Mouse (Mus musculus): ENCODE measurements around the gene Tfeb. TPM values are rescaled to one million over a fixed set of nuclear protein-coding genes. Genes with fewer than 3 reads are reported as not detected.

Tfeb gene
- polyA plus RNA-seq, 1 experiment from 2014 or later = 9.3 TPM

DNA sequence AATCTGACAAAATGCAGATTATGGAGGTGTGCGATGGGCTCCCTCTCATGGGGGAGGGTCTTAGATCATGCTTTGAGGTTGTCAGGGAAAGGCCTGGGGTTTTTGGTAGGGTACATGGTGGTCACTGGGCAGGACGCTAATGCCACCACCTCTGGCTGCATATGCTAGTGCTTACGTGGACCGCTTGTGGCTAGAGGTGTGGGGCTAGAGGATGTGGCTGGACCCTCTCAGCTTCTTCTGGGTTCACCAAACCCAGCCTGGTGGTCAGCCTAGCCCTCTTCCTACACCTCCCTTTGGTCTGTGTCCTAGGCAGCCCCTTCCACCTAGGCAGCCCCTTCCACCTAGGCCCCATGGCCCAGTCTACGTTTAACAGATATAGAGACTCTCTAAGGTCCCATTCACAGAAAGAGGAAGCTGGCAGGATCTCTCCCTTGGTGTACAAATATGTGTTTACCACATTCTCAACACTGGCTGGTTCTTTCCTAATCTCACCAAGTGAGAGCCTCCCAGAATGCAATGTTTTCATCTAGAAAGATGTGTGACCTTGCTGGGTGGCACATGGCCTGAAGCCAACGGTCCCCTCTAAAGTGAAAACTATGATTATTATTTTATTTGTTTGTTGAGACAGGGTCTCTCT is 29.7 kb downstream of the Tfeb start:
- H3K9ac ChIP-seq = no peak overlapping the region
- no peak for ATAC-seq (ENCODE audit: insufficient read depth)
- peaks cover 13% of the 10 kb centered on the region for H3K4me1 ChIP-seq (ENCODE audit: insufficient read depth)
- H3K9me3 ChIP-seq (ENCODE audit: low read depth, low read length) = no peaks in the 10 kb centered on the region
- H3K36me3 ChIP-seq (ENCODE audit: insufficient read depth) = no peaks in the 10 kb centered on the region
- 81% methylated on average over 6 of the region's 6 CpGs for WGBS
- no peak overlapping the region for H3K4me3 ChIP-seq (ENCODE audit: low read depth, low read length)
- no peak for DNase-seq
- H3K4me2 ChIP-seq = no peak overlapping the region
- H3K27me3 ChIP-seq (ENCODE audit: insufficient read depth, low read length) = no peaks in the 10 kb centered on the region
- H3K27ac ChIP-seq (ENCODE audit: low read depth) = no peak overlapping the region
- no peak for TF ChIP-seq CTCF (IDR thresholded peaks at IDR 0.05; ENCODE audit: low read depth)

- H3K36me3 ChIP-seq (ENCODE audit: insufficient read depth) = no peaks in the 10 kb centered on the region
- ATAC-seq (ENCODE audit: insufficient read depth) = no peak
- H3K27me3 ChIP-seq (ENCODE audit: insufficient read depth, low read length) = no peaks in the 10 kb centered on the region
- no peak overlapping the region for H3K27ac ChIP-seq (ENCODE audit: low read depth)
- TF ChIP-seq CTCF (IDR thresholded peaks at IDR 0.05; ENCODE audit: low read depth) = no peak
- H3K9me3 ChIP-seq (ENCODE audit: low read depth, low read length) = 0 out of 2 replicates have a peak, but pooled peaks cover 1% of the 10 kb centered on the region
- H3K4me2 ChIP-seq = no peak overlapping the region
- no peak overlapping the region for H3K9ac ChIP-seq
- peaks cover 13% of the 10 kb centered on the region for H3K4me1 ChIP-seq (ENCODE audit: insufficient read depth)
- DNase-seq = no peak
- 71% methylated on average over 2 of the region's 2 CpGs for WGBS
- no peak overlapping the region for H3K4me3 ChIP-seq (ENCODE audit: low read depth, low read length)
These were observed 30.2 kb downstream of the Tfeb start for GRCm38 (mm10) chr17:47767081-47767455.

GRCm38 (mm10) chr17:47767456-47768141 is 30.8 kb downstream of the Tfeb start:
- ATAC-seq (ENCODE audit: insufficient read depth) = no peak
- no peak overlapping the region for H3K4me2 ChIP-seq
- no peak overlapping the region for H3K9ac ChIP-seq
- DNase-seq = no peak
- no peaks in the 10 kb centered on the region for H3K36me3 ChIP-seq (ENCODE audit: insufficient read depth)
- H3K4me1 ChIP-seq (ENCODE audit: insufficient read depth) = peaks cover 11% of the 10 kb centered on the region
- no peaks in the 10 kb centered on the region for H3K27me3 ChIP-seq (ENCODE audit: insufficient read depth, low read length)
- 38% methylated on average over 16 of the region's 17 CpGs for WGBS
- no peak for TF ChIP-seq CTCF (IDR thresholded peaks at IDR 0.05; ENCODE audit: low read depth)
- H3K27ac ChIP-seq (ENCODE audit: low read depth) = no peak overlapping the region
- H3K9me3 ChIP-seq (ENCODE audit: low read depth, low read length) = peaks cover 6% of the 10 kb centered on the region; the same call in 1 of the 2 replicates
- no peak overlapping the region for H3K4me3 ChIP-seq (ENCODE audit: low read depth, low read length)

DNA sequence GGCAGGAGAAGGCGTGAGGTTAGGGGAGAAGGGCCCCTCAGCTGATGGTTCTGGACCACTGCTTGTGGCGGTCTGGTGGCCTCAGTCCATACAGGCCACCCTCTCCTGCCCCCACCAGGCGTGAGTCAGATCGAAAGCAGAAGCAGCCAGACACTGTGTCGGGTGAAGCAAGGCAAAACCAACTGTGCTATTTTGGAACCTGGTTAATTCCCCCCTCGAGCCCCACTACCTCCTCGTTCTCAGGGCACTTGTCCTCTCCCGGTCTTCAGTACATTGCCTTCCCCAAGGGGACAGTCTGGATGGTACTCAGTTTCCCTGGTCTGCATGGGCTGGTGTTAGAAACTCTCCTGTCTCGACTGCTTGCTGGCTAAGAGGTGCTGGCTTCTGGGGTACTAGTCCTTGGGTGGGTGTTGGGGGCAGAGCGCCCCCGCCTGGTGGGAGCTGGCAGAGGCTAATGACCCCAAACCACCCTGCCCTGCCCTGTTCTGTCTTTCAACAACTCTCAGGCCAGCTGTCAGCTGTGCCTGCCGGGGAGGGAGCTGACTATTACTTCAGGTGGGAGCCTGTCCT is 32.0 kb downstream of the Tfeb start:
- peaks cover 6% of the 10 kb centered on the region; the same call in 1 of the 2 replicates for H3K9me3 ChIP-seq (ENCODE audit: low read depth, low read length)
- TF ChIP-seq CTCF (IDR thresholded peaks at IDR 0.05; ENCODE audit: low read depth) = peak; percentile 27; the same call in 1 of the 2 replicates
- DNase-seq (no peak), ATAC-seq (ENCODE audit: insufficient read depth) (no peak; the same call in 1 of the 2 replicates)
- no peaks in the 10 kb centered on the region for H3K4me1 ChIP-seq (ENCODE audit: insufficient read depth)
- H3K9ac ChIP-seq = no peak overlapping the region
- H3K4me3 ChIP-seq (ENCODE audit: low read depth, low read length) = no peak overlapping the region
- H3K27me3 ChIP-seq (ENCODE audit: insufficient read depth, low read length) = no peaks in the 10 kb centered on the region
- no peak overlapping the region for H3K27ac ChIP-seq (ENCODE audit: low read depth)
- 39% methylated on average over 12 of the region's 12 CpGs for WGBS
- no peaks in the 10 kb centered on the region for H3K36me3 ChIP-seq (ENCODE audit: insufficient read depth)
- H3K4me2 ChIP-seq = no peak overlapping the region

DNA sequence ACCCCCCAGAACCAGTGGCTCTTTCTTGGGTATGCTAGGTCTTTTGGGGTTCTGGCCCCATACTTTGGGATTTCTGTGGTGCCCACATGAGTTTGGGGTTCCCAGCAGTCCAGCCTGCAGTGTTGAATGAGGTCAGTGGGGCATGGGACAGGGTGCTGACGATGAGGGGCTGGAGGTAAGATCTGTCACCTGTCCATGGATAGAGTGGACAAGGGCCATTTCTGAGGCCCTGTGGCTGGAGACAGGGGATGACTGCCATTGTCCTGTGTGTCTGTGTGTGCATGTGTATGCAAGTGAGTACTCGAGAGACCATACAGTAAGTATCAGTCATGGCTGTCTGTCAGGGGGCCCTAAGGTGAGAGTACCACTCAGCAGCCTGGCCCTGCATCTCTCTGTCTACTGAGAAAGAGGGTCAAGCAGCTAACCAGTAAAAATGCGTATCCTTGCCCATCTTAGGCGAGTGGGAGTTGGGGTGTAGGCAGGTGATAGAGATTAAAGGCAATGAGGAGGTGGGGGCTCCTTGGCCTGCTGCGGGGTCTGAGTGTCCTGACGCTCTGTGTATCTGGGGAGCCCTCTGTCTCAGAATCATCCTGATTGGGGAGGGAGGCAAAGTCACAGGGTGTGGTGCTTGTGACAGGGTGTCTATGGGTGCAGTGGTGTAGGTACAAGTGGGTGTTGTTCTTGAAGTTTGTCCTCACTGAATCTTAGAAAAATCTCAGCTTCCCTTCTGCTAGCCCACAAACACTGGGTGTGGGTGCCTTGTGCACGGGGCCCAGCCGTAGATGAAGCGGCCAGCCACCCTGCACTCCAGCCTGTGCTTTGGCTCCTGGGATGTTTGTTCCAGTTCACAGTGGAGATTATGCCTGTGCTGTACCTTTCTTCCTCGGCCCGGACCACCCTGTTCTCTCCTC is 32.8 kb downstream of the Tfeb start:
- peaks cover 6% of the 10 kb centered on the region; the same call in 1 of the 2 replicates for H3K9me3 ChIP-seq (ENCODE audit: low read depth, low read length)
- no peak overlapping the region for H3K27ac ChIP-seq (ENCODE audit: low read depth)
- no peak overlapping the region for H3K9ac ChIP-seq
- no peaks in the 10 kb centered on the region for H3K27me3 ChIP-seq (ENCODE audit: insufficient read depth, low read length)
- DNase-seq = no peak
- no peaks in the 10 kb centered on the region for H3K36me3 ChIP-seq (ENCODE audit: insufficient read depth)
- no peak for TF ChIP-seq CTCF (IDR thresholded peaks at IDR 0.05; ENCODE audit: low read depth)
- WGBS = 68% methylated on average over 11 of the region's 11 CpGs
- H3K4me3 ChIP-seq (ENCODE audit: low read depth, low read length) = no peak overlapping the region
- no peak overlapping the region for H3K4me2 ChIP-seq
- ATAC-seq (ENCODE audit: insufficient read depth) = no peak
- H3K4me1 ChIP-seq (ENCODE audit: insufficient read depth) = no peaks in the 10 kb centered on the region

GRCm38 (mm10) chr17:47773604-47774003 is 36.8 kb downstream of the Tfeb start:
- Histone ChIP-seq H3K4me2 (no peak overlapping the region), H3K36me3 (ENCODE audit: insufficient read depth) (no peaks in the 10 kb centered on the region), H3K9me3 (ENCODE audit: low read depth, low read length) (peaks cover 6% of the 10 kb centered on the region; the same call in 1 of the 2 replicates), H3K27ac (ENCODE audit: low read depth) (no peak overlapping the region), H3K4me3 (ENCODE audit: low read depth, low read length) (no peak overlapping the region), H3K9ac (no peak overlapping the region), H3K27me3 (ENCODE audit: insufficient read depth, low read length) (no peaks in the 10 kb centered on the region), H3K4me1 (ENCODE audit: insufficient read depth) (no peaks in the 10 kb centered on the region)
- TF ChIP-seq CTCF (IDR thresholded peaks at IDR 0.05; ENCODE audit: low read depth) = no peak
- WGBS = 48% methylated on average over 6 of the region's 6 CpGs
- ATAC-seq (ENCODE audit: insufficient read depth) (no peak), DNase-seq (no peak)
